Mouse (Mus musculus): ENCODE data around the gene Igsf23.
"Not testable (repeated sequence)": the region's sequence is repeated elsewhere in the genome, so short reads cannot be mapped to it uniquely, and the experiment has no call there.

Gene Igsf23

DNA sequence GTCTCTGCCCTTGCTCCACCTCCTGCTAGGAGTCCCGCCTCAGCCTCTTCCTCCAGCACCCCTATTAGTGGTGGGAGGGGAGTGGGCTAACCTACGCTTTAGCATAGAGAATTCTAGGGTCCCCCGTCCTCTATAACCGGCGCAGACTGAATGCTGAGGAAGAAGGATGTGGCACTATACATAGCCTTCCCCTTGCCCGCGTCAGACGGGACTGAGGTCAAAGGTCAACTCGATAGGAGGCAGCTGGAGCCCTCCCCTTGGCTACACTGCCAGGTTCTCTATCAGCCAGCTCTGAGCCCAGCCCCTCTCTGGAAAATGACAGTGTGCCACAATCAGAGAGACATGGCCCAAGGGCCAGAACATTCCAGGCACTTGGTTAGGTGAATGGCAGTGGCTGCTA is at the start of gene Igsf23:
TSS of gene Igsf23 (minus strand) at position 168 of the 400 bp plus-strand sequence.
- no peak for DNase-seq (ENCODE audit: low spot score in 2 of 2)

- not testable (repeated sequence) for DNase-seq (ENCODE audit: low spot score in 2 of 2)
Measured at GRCm38 (mm10) chr7:19996721-19997120, 46.2 kb upstream of the Igsf23 start.

DNA sequence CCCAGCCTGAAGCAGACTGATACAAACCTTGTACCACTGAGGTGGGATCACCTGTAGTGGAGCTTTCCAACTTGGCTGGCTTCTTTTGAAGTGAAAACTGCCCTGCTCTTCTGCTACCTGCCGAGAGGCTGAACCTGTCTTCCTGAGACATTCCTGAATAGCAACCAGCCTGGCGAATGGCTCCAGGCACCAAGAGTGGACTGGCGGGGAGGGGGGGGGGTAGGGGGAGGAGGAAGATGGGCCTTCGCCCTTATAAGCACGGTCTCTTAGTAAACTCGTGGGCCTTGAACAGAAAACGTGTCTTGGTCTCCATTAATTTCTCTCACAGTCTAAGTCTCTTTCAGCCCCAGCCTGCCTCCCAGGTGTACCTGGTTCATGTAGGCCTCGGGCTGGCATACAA is 40.6 kb upstream of the Igsf23 start, which contains the start of gene Nlrp9b:
TSS of gene Nlrp9b (plus strand) at position 301 of the 400 bp plus-strand sequence.
- DNase-seq (ENCODE audit: low spot score in 2 of 2): not testable (repeated sequence)

GRCm38 (mm10) chr7:19971516-19971915 is 21.0 kb upstream of the Igsf23 start:
- DNase-seq (ENCODE audit: low spot score in 2 of 2): no peak

DNA sequence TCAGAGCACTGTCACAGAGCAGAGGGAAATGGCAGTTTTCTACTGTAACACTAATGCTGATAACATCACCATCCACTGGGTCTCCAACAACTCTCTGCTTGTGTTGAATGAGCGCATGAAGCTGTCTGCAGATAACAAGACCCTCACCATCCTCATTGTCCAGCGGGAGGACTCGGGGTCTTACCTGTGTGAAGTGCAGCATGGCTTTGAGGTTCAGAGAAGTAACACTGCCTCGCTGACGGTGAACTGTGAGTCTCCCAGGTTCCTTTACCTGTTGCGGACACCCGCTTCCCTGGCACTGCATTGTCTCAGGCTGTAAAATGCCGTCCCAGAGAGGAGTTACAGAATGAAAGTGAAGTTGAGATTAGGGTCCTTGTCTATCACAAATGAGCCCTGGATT is 19.6 kb upstream of the Igsf23 start:
- DNase-seq (ENCODE audit: low spot score in 2 of 2): no peak

DNA sequence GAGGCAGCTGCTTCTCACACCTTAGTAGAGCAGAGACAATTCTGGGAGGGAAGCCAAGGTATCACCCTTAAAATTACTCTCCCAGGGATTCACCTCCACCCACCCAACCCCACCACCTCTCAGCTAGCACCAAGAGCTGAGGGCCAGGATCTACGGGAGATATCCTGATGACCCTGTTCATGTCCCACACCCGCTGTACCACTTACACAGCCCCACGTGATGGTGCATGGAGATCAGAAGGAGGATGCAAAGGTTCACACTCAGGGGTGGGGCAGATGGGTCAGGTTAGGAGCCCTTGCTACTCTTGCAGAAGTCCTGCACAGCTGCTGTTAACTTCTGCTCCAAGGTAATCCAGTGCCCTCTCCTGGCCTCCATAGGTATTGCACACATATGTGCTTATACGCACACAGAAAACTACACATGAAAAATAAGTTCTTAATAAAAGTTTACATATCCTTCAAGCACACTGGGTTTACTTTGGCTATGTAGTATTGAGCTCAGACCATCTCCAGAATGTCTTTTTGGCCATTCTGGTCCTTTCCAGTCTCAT is 19.1 kb upstream of the Igsf23 start:
- DNase-seq (ENCODE audit: low spot score in 2 of 2): no peak

DNA sequence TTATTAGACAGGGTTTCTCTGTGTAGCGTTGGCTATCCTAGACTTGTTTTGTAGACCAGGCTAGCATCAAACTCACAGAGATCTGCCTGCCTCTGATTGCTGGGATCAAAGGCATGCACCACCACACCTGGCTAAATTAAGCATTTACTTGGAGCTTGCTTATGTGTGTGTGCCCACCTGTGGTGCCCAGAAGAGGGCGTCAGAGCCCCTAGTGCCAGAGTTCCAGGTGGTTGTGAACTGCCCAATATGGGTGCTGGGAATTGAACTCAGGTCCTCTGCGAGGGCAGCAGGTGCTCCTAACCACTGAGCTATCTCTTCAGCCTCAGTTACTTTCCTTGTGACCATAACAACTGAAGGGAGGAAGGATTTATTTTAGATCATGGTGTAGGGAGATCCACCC is 18.6 kb upstream of the Igsf23 start:
- no peak for DNase-seq (ENCODE audit: low spot score in 2 of 2)

GRCm38 (mm10) chr7:19964985-19965579 is 14.5 kb upstream of the Igsf23 start, which contains the start of gene Ceacam20:
Ceacam20 (plus strand) TSS chr7:19965412.
- DNase-seq (ENCODE audit: low spot score in 2 of 2): no peak

DNA sequence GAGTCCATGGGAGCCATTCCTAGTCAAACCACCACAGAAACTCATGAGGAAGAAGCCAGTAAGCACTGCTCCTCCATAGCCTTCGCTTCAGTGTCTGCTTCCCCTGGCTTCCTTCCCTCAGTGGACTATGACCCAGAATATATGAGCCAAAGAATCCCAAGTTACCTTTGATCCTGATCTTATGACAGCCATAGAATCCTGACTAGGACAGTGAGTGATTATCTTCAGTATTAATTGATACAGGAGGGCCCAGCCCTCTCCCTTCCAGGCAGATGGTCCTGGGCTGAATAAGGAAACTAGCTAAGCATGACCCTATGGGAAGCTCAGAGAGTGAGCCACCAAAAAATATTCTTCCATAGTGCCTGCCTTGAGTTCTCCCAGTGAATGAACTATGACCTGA is 11.9 kb upstream of the Igsf23 start:
- DNase-seq (ENCODE audit: low spot score in 2 of 2): no peak

GRCm38 (mm10) chr7:19956341-19956781 is 5.8 kb upstream of the Igsf23 start:
- peak in 1 of 2 experiments; percentile 80 for DNase-seq (ENCODE audit: low spot score in 2 of 2)

- no peak for DNase-seq (ENCODE audit: low spot score in 2 of 2)
Measured at GRCm38 (mm10) chr7:19955861-19956260, 5.3 kb upstream of the Igsf23 start.

GRCm38 (mm10) chr7:19953054-19953453 is 2.5 kb upstream of the Igsf23 start:
- DNase-seq (ENCODE audit: low spot score in 2 of 2): no peak

- DNase-seq (ENCODE audit: low spot score in 2 of 2): no peak
Measured at GRCm38 (mm10) chr7:19952320-19952986, 1.9 kb upstream of the Igsf23 start.

DNA sequence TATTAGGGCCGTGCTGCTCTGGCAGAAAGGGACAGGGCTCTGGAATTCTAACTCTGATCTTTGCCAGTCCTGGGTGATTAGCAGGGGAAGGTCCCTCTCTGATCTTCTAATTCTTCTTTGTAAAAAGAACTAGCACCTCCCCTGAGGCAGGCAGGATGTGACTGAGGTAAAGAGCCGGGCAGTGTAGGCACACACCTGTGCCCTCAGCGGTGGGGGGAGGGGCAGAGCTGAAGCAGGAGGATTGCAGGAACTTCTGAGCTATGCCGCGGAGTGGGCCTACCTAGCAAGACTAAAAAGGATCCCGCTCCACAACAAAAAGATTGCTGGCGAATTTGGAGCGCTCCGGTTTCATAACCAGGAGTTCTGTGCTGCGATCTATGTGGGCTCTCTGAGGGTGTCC is 560 bp downstream of the Igsf23 start:
- DNase-seq (ENCODE audit: low spot score in 2 of 2): no peak

DNA sequence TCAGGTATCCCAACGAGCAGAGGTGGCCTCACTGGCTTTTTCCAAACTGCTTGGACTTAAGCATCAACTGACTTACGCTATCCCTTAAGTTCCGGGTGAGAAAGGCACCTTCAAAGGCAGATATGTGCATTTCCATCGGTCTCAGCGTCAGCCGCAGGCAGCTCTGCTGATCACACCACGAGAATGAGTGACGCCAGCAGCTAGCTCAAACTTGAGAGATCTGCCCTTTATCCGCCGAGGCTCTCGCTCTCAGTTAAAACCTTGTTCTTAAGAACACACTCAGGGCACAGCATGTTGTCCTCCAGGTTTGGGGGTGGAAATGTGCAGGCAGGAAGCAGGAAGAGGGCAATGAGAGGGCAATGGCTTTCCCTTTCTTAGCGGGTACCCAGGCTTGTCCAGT is 1.6 kb downstream of the Igsf23 start:
- no peak for DNase-seq (ENCODE audit: low spot score in 2 of 2)

- DNase-seq (ENCODE audit: low spot score in 2 of 2): no peak
Measured at GRCm38 (mm10) chr7:19945821-19946515, 4.6 kb downstream of the Igsf23 start.

DNA sequence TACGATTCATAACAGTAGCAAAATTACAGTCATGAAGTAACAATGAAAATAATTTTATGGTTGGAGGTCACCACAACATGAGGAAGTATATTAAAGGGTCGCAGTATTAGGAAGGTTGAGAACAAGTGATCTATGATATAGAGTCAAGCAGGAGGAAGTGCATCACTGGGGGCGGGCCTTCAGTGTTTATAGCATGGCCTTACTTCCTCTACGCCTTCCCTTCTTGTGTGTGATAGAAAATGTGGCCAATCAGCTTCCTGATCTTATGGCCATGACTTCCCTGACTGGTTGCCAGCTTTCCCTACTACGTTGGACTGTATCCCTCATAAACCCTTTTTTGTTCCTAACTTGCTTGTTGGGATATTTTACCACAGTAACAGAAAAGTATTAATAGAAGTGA is 5.4 kb downstream of the Igsf23 start:
- no peak for DNase-seq (ENCODE audit: low spot score in 2 of 2)

DNA sequence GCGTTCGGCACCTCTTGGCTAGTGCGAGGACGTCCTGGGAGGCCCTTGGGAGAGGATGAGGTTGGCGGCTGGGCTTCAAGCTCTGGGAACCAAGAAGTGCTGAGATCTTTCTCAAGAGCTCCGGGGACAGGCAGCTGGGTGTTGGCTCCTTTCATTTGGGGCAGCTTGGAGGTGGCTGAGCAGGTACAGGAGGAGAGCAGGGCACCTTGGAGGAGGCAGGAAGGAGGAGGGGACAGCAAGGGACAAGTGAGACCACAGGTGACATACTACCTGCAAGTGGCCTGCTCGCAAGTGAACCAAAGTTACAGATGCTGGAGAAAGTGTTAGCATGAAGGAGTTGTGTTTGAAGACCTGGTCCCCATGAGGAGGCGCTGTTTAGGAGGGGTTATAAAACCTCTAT is 5.8 kb downstream of the Igsf23 start:
- no peak for DNase-seq (ENCODE audit: low spot score in 2 of 2)

DNA sequence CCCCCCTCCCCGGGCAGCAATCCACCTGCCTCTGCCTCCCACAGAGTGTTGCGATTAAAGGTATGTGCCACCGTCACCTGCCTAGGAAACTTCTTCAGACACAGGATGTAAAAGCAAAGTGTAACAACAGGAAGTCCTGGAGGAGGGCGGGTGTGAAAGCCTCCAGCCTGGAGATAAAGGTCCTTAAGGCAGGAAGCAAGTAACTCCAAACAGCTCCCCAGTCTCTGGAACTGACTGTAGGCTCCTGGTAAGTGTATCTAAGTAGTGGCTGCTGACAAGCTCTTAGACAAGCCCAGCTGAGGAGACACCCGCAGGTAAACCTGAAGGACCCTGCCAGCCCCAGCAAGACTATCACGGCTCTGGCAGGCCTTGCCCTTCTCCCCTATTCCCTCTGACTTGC is 10.3 kb downstream of the Igsf23 start:
- no peak for DNase-seq (ENCODE audit: low spot score in 2 of 2)

GRCm38 (mm10) chr7:19939555-19940235 is 10.9 kb downstream of the Igsf23 start:
- peak; percentile 31 to 36 for DNase-seq (ENCODE audit: low spot score in 2 of 2)

- no peak for DNase-seq (ENCODE audit: low spot score in 2 of 2)
Measured at GRCm38 (mm10) chr7:19937229-19937821, 13.2 kb downstream of the Igsf23 start.

Measured in frontal cortex, postnatal 10 days (tissue).